Mouse (Mus musculus) large intestine, adult 2 months (tissue): Measurements from ENCODE around the gene Amph. TPM values are rescaled to one million over a fixed set of nuclear protein-coding genes. Genes with fewer than 3 reads are reported as not detected.

Source experiments
- DNase-seq: peaks from one replicate; pipeline ENCODE4 v3.0.0-alpha.2; 2012; ENCODE audit warnings: low read depth, low spot score
- WGBS: fragments of 180-500 bp; shearing (Covaris S2); methylation state at CpG from one replicate; pipeline ENCODE4 v1.1.7; 2018; 5-methylcytosine and 5-hydroxymethylcytosine counted together
- polyA plus RNA-seq: library from polyadenylated mRNA; depleted of rRNA; stranded (reverse); fragments of >200 nt; gene quantifications from 2 replicates; pipeline ENCODE4 v1.2.3, GENCODE M21; 2012

The Amph gene
- polyA plus RNA-seq, 1 experiment, result 3.7 TPM

DNA sequence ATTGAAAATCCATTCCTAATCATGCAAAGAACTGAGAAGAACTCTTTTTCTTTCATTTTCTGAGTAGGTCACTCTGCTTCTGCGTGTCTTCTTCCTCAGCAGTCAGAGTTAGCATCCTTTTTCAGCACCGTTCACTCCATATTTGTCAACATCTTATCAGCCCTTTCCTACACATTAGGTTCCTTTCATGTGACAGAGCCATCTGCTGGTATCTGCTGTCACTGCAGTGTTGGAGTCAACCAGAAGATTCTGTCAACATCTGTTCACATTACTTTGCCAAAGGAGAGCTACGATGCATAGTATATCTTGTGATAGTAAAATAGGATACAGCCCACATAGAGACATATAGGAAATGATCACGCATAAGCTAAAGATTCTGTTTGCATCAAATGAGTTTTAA is 185.8 kb downstream of the Amph start:
- peak; percentile 0 for DNase-seq
- WGBS, result 35% methylated on average over 4 of the region's 4 CpGs

DNA sequence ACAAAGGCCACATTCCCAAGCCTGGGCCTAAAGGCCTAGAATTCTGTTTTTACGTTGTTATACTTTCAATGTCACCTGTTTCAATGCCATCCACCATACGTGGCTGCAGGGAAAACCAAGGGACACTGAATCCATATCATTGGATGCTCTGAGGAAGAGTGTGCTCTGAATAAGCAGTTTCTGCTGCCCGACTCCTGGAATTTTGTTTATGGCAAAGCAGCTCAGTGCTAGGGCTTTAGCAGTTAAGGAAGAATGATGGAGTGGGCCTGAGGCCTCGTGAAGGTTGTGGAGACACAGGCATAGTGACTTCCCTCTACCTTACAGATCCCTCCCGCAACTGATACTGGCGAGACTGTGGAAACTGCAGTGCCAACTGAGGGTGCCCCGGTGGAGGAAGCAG is 189.2 kb downstream of the Amph start:
- 73% methylated on average over 7 of the region's 7 CpGs for WGBS
- no peak for DNase-seq

DNA sequence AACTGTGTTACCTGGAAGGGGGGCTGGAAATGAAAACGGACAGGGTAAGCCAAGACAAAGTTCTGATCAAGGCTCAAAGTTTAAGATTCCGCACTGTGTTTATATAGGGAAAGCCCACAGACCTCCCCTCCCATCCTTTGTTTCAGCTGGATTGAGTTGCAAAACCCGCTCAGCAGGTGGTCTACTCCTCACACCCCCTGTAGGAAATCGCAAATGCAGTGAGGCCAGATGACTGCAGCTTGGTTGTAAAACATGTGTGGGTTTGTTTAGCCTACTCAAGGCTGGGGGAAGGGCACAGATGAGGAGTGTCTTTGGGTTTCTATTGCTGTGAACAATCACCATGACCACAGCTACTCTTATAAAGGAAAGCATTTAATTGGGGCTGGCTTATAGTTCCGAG is 189.9 kb downstream of the Amph start:
- no peak for DNase-seq
- WGBS, result 37% methylated on average over 5 of the region's 5 CpGs

DNA sequence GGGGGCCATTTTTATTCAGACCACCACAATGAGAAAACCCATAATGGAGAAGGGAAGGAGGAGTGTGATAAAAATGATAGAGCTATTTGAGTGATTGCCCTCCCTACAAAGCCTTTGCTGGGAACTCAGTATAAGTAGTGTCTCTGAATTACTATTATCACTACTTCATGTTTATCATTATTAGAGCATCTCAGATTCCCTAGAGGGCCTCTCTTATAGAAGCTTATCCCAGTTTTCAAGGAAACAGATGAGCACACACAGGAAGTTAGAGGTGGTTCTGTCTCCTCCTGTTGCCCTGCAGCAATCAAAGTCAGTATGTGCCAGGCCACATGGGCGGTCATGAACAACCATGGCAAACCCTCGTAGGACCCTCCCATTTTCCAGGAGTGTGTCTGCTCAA is 190.5 kb downstream of the Amph start:
- DNase-seq, result no peak
- WGBS, result 92% methylated on average over 2 of the region's 2 CpGs

DNA sequence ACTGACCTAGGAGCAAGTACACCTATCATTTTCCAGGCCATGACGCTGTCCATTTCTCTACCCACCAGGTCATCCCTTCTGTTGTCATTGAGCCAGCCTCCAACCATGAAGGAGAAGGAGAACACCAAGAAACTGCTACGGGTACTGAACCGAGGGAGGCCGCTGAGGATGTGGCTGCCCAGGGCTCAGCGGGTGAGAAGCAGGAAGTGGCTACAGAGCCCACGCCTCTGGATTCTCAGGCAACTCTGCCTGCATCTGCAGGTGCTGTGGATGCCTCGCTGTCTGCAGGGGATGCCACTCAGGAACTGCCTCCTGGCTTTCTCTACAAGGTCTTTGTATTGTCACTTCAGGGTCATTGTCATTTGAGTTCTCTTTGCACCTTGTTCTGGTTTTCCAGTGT is 191.1 kb downstream of the Amph start:
- DNase-seq, result no peak

DNA sequence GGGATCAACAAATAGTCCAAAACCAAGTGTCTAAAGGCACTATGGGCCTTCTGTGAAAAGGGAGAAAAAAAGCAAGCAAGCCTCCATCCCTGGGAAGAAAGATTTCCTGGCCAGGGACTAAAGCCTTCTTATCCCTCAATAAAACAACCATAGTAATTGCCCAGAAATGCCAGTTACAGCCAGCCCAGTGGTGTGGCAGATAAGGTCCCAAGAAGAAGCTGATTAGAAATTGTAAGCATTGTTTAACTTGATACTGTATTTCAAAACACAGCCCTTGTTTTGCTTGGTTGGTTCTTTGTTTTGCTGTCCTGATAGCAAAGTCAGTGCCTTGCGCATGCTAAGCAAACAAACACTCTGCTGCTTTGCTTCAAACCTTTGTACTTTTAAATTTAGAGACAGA is 191.8 kb downstream of the Amph start:
- 73% methylated on average over 1 of the region's 1 CpGs for WGBS
- no peak for DNase-seq

More for the DNA sequence above, 191.1 kb downstream of the Amph start:
- WGBS, result 84% methylated on average over 7 of the region's 7 CpGs

DNA sequence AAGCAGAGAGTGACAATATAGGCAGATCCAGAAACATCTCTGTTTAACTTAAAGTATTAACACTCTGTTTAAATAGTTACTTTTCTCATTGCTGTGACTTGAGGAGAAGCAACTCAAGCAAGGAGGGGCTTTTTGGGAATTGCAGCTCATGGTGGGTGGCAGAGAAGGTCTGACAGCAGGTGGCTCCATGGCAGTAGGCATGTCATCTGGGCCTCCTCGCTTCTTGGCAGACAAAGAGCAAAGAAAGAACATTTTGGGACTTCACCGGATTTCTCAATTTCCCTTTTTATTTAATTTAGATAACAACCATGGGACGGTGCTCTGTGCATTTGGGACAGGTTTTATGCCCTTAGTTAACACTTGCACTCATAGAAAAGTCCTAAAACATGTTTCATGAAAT is 195.8 kb downstream of the Amph start:
- 74% methylated on average over 3 of the region's 3 CpGs for WGBS
- no peak for DNase-seq

DNA sequence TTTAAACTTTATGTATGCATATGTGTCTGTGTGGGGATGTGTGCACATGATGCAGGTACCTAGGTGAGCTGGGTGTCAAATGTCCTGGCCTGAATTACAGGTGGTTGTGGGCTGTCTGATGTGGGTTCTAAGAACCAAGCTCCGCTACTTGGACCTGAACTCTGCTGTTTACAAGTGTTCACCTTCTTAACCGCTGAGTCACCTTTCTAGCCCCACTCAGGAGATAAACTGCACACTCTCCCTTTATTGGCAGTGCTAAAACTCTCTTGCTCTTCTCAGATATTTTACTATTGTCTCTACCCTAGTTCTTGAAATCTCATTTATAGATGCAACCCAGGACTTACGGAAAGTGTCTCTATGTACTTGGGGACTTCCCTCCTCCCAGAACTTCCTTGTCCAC is 199.5 kb downstream of the Amph start:
- 88% methylated on average over 3 of the region's 3 CpGs for WGBS
- no peak for DNase-seq

DNA sequence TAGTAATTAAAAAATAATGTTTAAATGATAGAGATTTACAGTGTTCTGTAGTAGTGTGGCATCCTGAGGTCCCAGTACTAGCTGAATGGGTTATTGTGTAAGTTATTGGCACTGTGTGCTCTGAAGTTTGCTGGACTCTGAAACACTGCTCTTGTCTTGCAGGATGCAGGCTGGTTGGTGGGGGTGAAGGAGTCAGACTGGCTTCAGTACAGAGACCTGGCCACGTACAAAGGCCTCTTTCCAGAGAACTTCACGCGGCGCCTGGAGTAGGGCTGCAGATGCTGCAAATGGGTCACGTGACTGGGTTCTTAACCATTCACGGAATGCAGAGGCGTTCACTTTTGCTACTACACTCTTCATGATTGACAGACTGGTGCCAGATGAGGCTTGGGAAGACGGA is 201.6 kb downstream of the Amph start:
- 85% methylated on average over 8 of the region's 8 CpGs for WGBS
- no peak for DNase-seq

DNA sequence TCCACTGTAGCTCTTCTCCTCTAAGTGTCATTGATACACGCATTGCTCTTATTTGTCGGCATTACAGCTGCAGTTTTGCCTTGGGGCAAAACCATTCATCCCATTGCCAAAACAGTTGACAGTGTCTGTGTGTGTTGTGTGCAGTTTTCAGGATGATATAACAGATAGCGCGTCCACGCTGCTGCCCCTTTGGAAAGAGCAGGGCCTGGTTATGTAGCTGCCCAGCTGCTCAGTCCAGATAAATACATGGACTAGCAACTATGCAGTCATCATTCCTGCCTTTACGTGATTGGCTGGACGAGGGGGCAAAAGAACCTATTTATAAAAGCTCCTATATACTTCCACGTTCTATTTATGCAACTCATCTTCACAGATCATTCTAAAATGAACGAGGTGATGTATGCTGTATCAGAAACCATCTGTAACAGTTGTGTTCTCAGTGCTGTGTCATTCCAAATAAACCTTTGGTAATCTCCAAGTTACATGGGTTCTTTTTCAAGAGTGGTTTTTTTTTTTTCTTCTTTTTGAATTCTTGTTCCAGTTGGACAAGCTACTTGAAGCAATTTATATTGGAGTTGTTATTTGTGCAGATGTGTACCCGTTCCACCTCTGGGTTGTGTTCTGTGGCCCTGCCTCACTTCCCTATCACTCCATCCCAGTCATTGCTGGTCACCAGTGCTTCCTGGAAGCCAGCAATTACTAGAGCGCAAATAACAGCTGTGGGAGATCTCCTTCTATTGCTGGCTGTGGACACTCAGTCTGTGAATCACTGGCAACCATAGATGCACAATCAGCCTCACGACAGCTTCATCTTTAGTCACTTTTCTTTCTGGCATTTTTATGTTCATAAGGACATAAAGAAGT is 202.7 kb downstream of the Amph start:
- WGBS, result 85% methylated on average over 12 of the region's 12 CpGs

DNA sequence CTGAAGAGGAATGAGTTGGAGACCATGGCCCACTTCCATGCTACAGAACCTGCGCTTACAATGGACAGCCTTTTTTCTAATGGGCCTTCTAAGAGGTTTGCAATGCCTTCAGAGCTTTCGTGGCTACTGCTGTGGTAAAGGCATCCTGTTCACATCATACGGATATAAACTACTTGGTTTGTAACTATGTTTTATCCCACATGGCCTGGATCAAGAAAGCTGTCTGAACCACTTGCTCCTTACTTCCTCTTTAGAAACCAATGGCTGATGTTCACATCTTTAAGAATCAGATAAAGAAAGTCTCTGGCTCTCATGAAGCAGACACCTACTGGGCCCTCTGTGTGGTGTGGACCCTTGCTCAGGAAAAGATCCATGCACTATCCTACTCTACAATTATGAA is 204.1 kb downstream of the Amph start:
- WGBS, result 87% methylated on average over 3 of the region's 3 CpGs
- no peak for DNase-seq

More for the DNA sequence above, 202.7 kb downstream of the Amph start:
- no peak for DNase-seq

DNA sequence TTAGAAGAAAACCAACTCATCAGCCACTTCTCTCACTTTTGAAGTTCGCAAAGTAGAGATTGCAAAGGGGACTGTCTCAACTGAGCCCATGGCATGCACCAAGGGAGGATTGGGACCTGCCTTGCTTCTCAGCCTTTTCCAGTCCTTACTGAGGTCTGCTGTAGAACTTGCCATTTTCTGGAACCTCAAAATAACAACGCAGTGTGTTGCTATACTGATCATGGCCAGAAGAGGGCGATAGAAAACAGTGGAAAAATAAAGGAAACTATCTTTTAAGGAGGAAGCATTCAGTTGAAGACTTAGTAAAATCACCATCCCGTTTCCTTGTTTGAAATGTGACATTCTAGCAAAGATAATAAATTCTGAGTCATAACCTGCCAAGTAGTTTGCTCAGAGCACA is 210.5 kb downstream of the Amph start:
- DNase-seq, result no peak
- 24% methylated on average over 4 of the region's 4 CpGs for WGBS

DNA sequence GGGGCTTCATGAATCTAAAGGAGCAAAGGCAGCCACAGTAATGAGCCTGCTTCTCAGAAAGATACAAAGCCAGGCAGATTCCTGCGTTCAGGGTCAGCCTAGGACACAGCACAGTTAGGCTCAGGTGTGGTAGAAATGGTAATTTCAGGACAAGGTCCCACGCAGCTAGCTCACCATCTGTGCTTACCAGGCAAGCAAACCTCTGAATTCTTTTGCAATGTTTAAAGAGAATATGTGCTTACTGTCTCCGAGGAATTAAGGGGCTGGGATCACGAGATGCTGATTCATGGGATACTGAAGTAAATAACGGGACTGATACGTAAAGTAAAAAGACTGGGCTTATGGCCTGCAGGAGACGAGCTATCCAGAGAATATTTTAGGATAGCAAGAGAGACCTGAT is 212.6 kb downstream of the Amph start:
- 62% methylated on average over 7 of the region's 7 CpGs for WGBS

DNA sequence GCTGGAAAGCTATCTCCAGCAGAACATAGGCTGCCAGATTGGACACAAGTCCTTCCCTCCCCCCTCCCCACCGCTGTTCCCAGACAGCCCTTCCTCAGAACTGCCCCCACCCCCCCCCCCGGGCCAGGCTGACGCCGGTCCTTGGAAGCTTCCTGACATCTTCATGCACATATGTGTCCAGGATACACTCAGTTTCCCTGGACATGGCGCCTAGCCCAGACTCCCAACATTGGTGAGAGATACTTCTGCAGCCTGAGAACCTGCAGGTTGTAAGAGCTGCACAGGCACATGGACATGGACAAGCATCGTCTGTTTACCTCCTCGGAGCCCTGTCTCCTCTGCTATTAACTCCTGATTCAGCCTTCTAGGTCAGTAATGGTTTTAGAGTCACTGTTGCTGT is 213.1 kb downstream of the Amph start:
- 60% methylated on average over 7 of the region's 7 CpGs for WGBS
- no peak for DNase-seq

More for the DNA sequence above, 212.6 kb downstream of the Amph start:
- no peak for DNase-seq

DNA sequence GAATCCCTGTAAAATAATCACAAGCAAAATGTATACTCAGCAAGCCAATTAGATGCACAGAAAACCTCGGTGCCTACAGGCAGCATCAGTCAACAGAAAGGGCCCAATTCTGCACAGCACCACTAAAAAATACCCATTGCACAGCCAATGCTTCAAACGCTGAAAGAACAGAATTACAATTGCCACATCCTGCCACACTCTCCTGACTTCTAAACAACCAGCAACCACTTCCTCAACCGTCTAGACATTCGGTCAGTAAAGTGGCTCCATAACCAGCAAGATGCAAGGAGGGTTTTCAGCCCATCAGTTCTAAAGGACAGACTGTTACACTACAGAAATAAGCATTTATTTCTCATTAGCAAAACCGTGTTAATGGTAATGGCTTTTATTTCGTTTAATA is 214.1 kb downstream of the Amph start:
- WGBS, result 66% methylated on average over 6 of the region's 6 CpGs
- no peak for DNase-seq

DNA sequence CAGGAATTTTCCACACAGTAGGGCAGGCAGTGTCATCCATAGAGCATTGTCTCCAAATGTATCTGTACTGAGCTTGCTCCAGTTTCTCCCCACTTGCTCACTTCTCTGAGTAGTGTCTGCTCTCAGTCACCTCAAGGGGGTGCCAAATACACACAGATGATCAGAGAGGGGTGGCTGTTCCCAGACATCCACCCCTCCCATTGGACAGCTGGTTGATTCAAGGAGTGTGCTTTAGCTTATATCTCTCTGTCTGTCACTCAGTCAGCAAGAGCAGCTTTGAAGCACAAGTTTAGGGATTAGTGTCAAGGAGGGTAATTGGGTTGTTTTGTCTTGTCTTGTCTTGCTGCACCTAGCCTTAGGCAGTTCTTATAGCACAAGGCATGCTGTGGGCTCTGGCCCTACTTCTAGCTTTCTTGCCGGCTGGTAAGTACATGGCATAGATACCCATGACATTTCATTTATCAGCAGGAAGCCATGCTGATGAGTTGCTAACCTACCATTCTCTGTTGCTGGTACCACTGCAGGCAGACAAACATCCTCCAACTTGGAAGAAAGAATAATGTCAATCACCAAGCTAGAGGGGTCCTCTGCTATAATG is 229.8 kb downstream of the Amph start:
- DNase-seq, result no peak
- 79% methylated on average over 1 of the region's 1 CpGs for WGBS

DNA sequence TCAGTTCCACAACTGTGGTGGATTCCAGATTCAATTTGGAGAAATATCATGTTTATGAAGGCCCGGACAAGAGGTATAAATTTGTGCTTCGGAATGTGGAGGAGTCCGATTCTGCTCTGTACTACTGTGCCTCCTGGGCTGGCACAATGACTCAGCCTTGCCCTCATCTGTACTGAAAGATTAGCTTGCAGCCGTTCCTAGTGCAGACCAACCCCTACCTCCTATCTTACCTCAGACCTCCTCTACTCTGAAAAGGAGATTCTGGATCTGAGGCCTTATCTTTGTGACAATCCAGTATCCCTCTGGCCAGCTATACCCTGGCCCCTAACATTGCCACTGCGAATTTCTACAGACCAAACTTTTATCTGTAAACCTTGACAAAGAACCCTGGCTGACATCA is 230.3 kb downstream of the Amph start:
- WGBS, result 86% methylated on average over 5 of the region's 5 CpGs
- no peak for DNase-seq

DNA sequence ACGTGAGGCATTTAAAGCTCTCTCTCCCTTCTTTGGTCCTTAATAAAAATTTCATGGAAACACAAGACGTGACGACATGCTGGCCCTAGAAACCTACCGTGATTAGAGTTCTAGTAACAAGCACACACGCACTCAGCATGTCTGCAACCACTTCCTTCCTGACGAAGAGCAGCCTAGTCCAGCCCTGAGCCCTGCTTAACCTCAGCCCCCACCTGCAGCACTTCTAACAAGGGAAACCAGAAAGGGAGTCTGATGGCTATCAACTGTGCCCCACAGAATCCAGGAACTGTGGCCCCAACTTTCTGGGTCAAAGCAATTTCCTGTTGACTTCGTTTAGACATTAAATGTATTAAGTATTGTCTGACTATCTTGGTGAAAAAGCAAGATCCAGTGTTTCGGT is 234.3 kb downstream of the Amph start:
- WGBS, result 56% methylated on average over 8 of the region's 8 CpGs
- DNase-seq, result no peak

DNA sequence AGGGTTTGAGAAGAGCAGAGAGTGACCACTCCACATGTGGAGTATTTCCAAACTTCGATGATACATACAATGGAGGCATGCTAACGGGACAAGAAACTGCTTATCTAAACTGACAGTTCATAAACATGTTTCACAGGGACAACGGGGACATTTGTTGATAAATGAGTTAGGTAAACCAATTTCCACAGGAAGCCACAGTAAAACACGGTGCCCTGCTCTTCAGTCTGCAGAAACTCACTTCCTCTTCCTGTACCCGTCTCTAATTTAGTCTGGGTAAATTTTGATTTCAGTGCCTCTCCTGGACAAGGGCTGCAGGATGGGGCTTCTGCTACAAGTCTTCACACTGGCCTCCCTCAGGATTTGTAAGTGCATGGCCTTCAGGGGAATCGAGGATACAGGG is 242.0 kb downstream of the Amph start:
- WGBS, result 35% methylated on average over 6 of the region's 6 CpGs
- DNase-seq, result no peak

DNA sequence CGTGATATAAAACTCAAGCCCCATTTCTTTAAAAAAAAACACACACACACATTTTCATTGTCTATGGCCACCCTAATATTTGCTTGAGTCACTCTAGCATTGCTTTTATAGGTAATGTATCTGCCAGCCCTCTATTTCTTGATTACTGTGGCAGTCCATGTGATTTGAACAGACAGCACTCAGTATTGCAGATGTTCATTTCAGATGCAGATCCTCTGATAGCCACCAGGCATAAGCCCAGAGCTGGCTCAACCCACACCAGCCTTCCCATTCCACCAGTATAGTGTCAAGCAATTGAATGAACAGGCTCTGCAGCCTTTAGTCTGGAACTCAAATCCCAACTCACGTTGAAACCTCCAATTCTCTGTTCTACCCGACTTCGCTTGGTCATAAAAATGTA is 246.8 kb downstream of the Amph start:
- WGBS, result 70% methylated on average over 4 of the region's 4 CpGs
- DNase-seq, result no peak

DNA sequence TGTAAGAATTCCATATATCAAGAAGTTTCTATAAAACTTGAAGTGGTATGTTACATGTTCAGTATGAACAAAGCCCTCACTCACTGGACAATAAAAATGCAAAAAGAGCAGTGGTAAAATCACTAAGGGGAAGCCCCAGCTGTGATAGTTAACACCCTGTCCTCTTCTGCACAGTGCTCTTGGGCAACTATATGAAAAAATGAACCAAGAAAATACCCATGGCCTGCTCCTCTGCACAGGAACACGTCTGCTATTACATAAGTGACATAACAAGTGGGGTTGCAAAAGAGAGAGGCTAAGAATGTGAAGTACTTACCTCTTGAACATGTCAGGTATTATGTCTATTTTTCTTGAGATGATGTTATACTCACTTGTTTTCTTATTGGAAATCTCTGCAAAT is 247.5 kb downstream of the Amph start:
- WGBS, result 41% methylated on average over 1 of the region's 1 CpGs
- no peak for DNase-seq
